Mouse (Mus musculus): ENCODE data around the gene Rapgef4.
A peak's percentile ranks its signal among the peaks of the same experiment; 100 is the strongest.

The Rapgef4 gene

GRCm38 (mm10) chr2:72077490-72078139, 96.6 kb downstream of the Rapgef4 start:
- DNase-seq (ENCODE audit: low spot score): no peak

GRCm38 (mm10) chr2:72078140-72078521, 97.1 kb downstream of the Rapgef4 start:
- DNase-seq (ENCODE audit: low spot score): no peak

GRCm38 (mm10) chr2:72079110-72079509, 98.1 kb downstream of the Rapgef4 start:
- no peak for DNase-seq (ENCODE audit: low spot score)

GRCm38 (mm10) chr2:72082846-72083245, 101.8 kb downstream of the Rapgef4 start:
- DNase-seq (ENCODE audit: low spot score): no peak

- no peak for DNase-seq (ENCODE audit: low spot score)
These were observed 107.8 kb downstream of the Rapgef4 start for GRCm38 (mm10) chr2:72088886-72089285.

GRCm38 (mm10) chr2:72090061-72090460, 109.0 kb downstream of the Rapgef4 start:
- no peak for DNase-seq (ENCODE audit: low spot score)

- DNase-seq (ENCODE audit: low spot score): no peak
These were observed 111.0 kb downstream of the Rapgef4 start for GRCm38 (mm10) chr2:72092046-72092445.

- no peak for DNase-seq (ENCODE audit: low spot score)
These were observed 112.5 kb downstream of the Rapgef4 start for GRCm38 (mm10) chr2:72093402-72094037.

GRCm38 (mm10) chr2:72094038-72094437, 113.0 kb downstream of the Rapgef4 start:
- no peak for DNase-seq (ENCODE audit: low spot score)

GRCm38 (mm10) chr2:72094446-72094845, 113.4 kb downstream of the Rapgef4 start:
- DNase-seq (ENCODE audit: low spot score): no peak

- DNase-seq (ENCODE audit: low spot score): no peak
These were observed 114.0 kb downstream of the Rapgef4 start for GRCm38 (mm10) chr2:72095002-72095401.

GRCm38 (mm10) chr2:72096345-72096744, 115.3 kb downstream of the Rapgef4 start:
- peak; percentile 33 for DNase-seq (ENCODE audit: low spot score)

GRCm38 (mm10) chr2:72098366-72098765, 117.3 kb downstream of the Rapgef4 start:
- DNase-seq (ENCODE audit: low spot score): no peak

- DNase-seq (ENCODE audit: low spot score): no peak
These were observed 123.6 kb downstream of the Rapgef4 start for GRCm38 (mm10) chr2:72104604-72105003.

- DNase-seq (ENCODE audit: low spot score): no peak
These were observed 126.6 kb downstream of the Rapgef4 start for GRCm38 (mm10) chr2:72107525-72108180.

GRCm38 (mm10) chr2:72108448-72109312, 127.6 kb downstream of the Rapgef4 start:
- no peak for DNase-seq (ENCODE audit: low spot score)

GRCm38 (mm10) chr2:72110404-72110803, 129.4 kb downstream of the Rapgef4 start:
- no peak for DNase-seq (ENCODE audit: low spot score)

GRCm38 (mm10) chr2:72113716-72114115, 132.7 kb downstream of the Rapgef4 start:
- DNase-seq (ENCODE audit: low spot score): no peak

- no peak for DNase-seq (ENCODE audit: low spot score)
These were observed 133.1 kb downstream of the Rapgef4 start for GRCm38 (mm10) chr2:72114148-72114559.

- no peak for DNase-seq (ENCODE audit: low spot score)
These were observed 135.1 kb downstream of the Rapgef4 start for GRCm38 (mm10) chr2:72116103-72116502.

- DNase-seq (ENCODE audit: low spot score): no peak
These were observed 135.7 kb downstream of the Rapgef4 start for GRCm38 (mm10) chr2:72116698-72117097.
